Mouse (Mus musculus): ENCODE measurements around the gene Cnot3.
"Not testable (repeated sequence)": the region's sequence is repeated elsewhere in the genome, so short reads cannot be mapped to it uniquely, and the experiment has no call there.

The Cnot3 gene

GRCm38 (mm10) chr7:3674507-3675227 lies 29.6 kb downstream of the Cnot3 start:
- CTCF ChIA-PET: interaction anchor here (0.6 to 2.0 kb wide), 11 partner anchors 9 to 796 kb away, joined by 3 to 11 read pairs (median 5); partner anchors contain the start of genes Mboat7 (in 3 of the 4), Tsen34 (in 3 of the 4) and Leng1 (in 2 of the 4)
- POLR2A ChIA-PET: interaction anchor here (0.6 to 11.1 kb wide), 18 partner anchors 8 to 327 kb away, joined by 3 to 172 read pairs (median 5); partner anchors contain the start of genes Leng1 (in 4 of the 4), Tsen34 (in 3 of the 4), Mboat7 (in 2 of the 4) and Cnot3 (in 1 of the 4)

- POLR2A ChIA-PET: interaction anchor here (0.6 to 11.1 kb wide), 20 partner anchors 9 to 1138 kb away, joined by 3 to 172 read pairs (median 5); partner anchors contain the start of genes Leng1 (in 3 of the 4), Tsen34 (in 3 of the 4), Mboat7 (in 2 of the 4) and Cnot3 (in 1 of the 4)
These were observed 30.1 kb downstream of the Cnot3 start for GRCm38 (mm10) chr7:3675228-3675548.

GRCm38 (mm10) chr7:3676371-3676770 lies 31.3 kb downstream of the Cnot3 start:
- POLR2A ChIA-PET: interaction anchor here in 3 of 4 experiments (1.2 to 11.1 kb wide), 14 partner anchors 10 to 59 kb away, joined by 3 to 172 read pairs (median 13); partner anchors contain the start of genes Cnot3 (in 3 of the 3), Leng1 (in 2 of the 3), Mboat7 (in 2 of the 3) and Tsen34 (in 2 of the 3)
- CTCF ChIA-PET: interaction anchor here in 3 of 4 experiments (0.5 to 1.5 kb wide), 5 partner anchors 10 to 795 kb away, joined by 3 to 4 read pairs (median 3); partner anchors contain the start of gene Cnot3 (in 1 of the 3)

More at GRCm38 (mm10) chr7:3675228-3675548, 30.1 kb downstream of the Cnot3 start:
- CTCF ChIA-PET: interaction anchor here in 3 of 4 experiments (0.6 to 2.0 kb wide), 10 partner anchors 8 to 852 kb away, joined by 3 to 11 read pairs (median 4); partner anchors contain the start of genes Mboat7 (in 2 of the 3) and Tsen34 (in 2 of the 3)

- CTCF ChIA-PET: interaction anchor here in 2 of 4 experiments (0.9 to 1.5 kb wide), 5 partner anchors 13 to 750 kb away, joined by 3 to 7 read pairs (median 3); partner anchors contain the start of genes Cnot3 (in 1 of the 2) and Tsen34 (in 1 of the 2)
- POLR2A ChIA-PET: interaction anchor here (0.6 to 11.1 kb wide), 20 partner anchors 11 to 203 kb away, joined by 3 to 172 read pairs (median 4); partner anchors contain the start of genes Cnot3 (in 3 of the 4), Leng1 (in 3 of the 4), Mboat7 (in 3 of the 4) and Tsen34 (in 3 of the 4)
These were observed 32.3 kb downstream of the Cnot3 start, which contains the start of gene Tmc4 for GRCm38 (mm10) chr7:3677342-3677741. TSS of gene Tmc4 (minus strand) at chr7:3677553.

- CTCF ChIA-PET: interaction anchor here in 2 of 4 experiments (1.0 to 1.1 kb wide), 2 partner anchors 9 to 12 kb away, joined by 3 read pairs; no protein-coding TSS in a partner anchor
- POLR2A ChIA-PET: interaction anchor here (0.6 to 18.6 kb wide), 20 partner anchors 9 to 787 kb away, joined by 3 to 650 read pairs (median 6); partner anchors contain the start of genes Mboat7 (in 4 of the 4), Tsen34 (in 3 of the 4), Leng1 (in 2 of the 4) and Cnot3 (in 1 of the 4)
These were observed 39.0 kb downstream of the Cnot3 start for GRCm38 (mm10) chr7:3683908-3684550.

DNA sequence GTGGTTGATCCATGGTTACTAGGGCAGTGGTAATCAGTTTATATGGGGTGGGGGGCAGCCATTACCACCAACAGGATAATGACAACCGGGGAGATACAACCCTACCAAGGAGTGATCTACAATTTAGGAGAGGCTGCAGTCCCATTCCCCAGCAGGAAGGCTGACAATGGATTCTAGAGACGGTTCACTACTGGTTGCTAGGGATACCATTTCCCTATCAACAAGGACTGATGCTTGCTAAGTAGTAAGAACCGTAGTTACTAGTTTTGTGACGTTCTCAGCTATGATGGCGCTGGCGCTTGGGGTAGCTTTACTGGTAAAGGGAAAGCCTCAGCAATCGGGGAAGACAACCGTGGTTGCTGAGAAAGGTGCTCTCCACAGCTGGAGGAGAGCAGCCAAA lies 39.6 kb downstream of the Cnot3 start:
- ChIA-PET CTCF (interaction anchor here in 1 of 4 experiments (1.1 kb wide), 1 partner anchor 13 kb away, joined by 3 read pairs; no protein-coding TSS in a partner anchor), POLR2A (interaction anchor here (0.6 to 18.6 kb wide), 17 partner anchors 8 to 786 kb away, joined by 3 to 650 read pairs (median 6); partner anchors contain the start of genes Mboat7 (in 3 of the 4), Tsen34 (in 3 of the 4), Cnot3 (in 1 of the 4) and Leng1 (in 1 of the 4))

GRCm38 (mm10) chr7:3685400-3686187 lies 40.5 kb downstream of the Cnot3 start:
- CTCF ChIA-PET: interaction anchor here in 1 of 4 experiments (1.0 kb wide), 1 partner anchor 10 kb away, joined by 3 read pairs; no protein-coding TSS in a partner anchor
- POLR2A ChIA-PET: interaction anchor here (0.6 to 18.6 kb wide), 22 partner anchors 7 to 69 kb away, joined by 3 to 650 read pairs (median 4); partner anchors contain the start of genes Mboat7 (in 3 of the 4), Tsen34 (in 3 of the 4), Cnot3 (in 2 of the 4) and Leng1 (in 1 of the 4)

DNA sequence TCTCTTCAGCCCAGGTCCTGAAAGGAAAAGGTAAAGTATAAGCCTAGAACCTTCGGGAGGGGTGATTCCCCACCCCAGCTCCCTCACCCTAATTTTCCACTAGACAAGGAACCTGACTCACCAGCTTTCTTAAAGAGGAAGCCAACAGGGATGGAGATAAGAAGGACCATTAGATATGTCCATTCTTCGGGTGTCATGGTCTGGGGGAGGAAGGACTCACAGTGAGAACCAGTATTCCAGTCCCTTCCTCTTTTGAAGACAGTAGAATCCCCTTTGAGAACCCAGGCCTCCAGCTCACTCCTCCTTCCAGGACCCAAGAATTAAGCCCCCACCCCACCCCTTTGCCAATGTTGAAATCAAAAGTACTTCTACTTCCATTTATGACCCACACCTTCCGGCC lies 46.9 kb downstream of the Cnot3 start:
- ChIA-PET POLR2A (interaction anchor here (0.5 to 18.6 kb wide), 57 partner anchors 7 to 1061 kb away, joined by 3 to 650 read pairs (median 10); partner anchors contain the start of genes Cnot3 (in 3 of the 4), Leng1 (in 3 of the 4), Prpf31 (in 3 of the 4) and Rps9 (in 3 of the 4)), CTCF (interaction anchor here (0.6 to 2.3 kb wide), 10 partner anchors 12 to 735 kb away, joined by 3 to 11 read pairs (median 6); partner anchors contain the start of genes Ndufa3 (in 1 of the 4) and Oscar (in 1 of the 4))

GRCm38 (mm10) chr7:3692382-3692986 lies 47.4 kb downstream of the Cnot3 start, which contains the start of gene Tsen34:
TSS of gene Tsen34 (plus strand) at chr7:3692863.
- POLR2A ChIA-PET: interaction anchor here (0.5 to 18.6 kb wide), 163 partner anchors 8 to 1345 kb away, joined by 3 to 650 read pairs (median 5); partner anchors contain the start of genes Leng1 (in 4 of the 4), Cnot3 (in 3 of the 4), Leng9 (in 3 of the 4) and Ndufa3 (in 3 of the 4)

DNA sequence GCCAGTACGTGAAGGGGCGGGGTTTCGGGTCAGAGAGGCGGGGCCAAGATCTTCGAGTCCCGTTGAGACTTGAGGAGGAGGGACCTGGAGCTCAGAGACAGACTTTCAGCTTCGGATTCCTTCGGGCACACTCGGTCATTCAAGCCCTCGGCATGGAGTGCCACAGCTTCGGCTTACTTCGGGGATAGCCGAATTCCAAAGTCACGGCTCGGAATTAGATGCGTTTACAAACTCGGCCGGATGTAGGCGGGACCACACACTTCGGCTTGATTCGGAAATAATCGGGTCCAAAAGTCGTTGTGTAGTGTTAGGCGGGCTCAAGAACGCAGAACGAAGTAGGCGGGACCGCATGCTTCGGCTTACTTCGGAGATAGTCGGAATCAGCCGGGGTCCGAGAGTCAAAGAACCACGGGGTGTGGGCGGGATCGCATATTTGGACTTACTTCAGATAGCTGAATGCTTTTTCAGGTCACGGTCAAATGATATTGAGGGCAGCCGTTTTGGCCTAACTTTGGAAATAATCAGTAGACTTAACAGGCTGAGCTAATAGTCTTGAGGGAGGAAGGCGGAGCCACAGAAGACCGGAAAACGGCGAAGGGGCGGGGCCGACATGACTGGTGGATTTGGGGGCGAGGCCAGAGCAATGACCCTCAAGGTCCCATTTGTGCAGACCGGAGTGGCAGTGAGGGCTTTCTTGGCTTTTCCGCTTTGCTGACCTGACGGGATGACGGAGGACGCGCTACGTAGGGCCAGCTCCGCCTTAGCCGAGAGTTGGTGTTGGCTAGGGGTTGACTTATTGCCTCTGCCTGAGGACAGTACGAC lies 48.1 kb downstream of the Cnot3 start, which contains the start of gene Mboat7:
Gene Mboat7 (minus strand): TSS at position 537 of the 822 bp plus-strand sequence.
- ChIA-PET CTCF (interaction anchor here (0.5 to 2.3 kb wide), 20 partner anchors 12 to 833 kb away, joined by 3 to 11 read pairs (median 4); partner anchors contain the start of genes Ndufa3 (in 3 of the 4) and Oscar (in 1 of the 4)), POLR2A (interaction anchor here (0.6 to 18.6 kb wide), 180 partner anchors 9 to 1345 kb away, joined by 3 to 650 read pairs (median 5); partner anchors contain the start of genes Leng1 (in 4 of the 4), Cnot3 (in 3 of the 4), Leng8 (in 3 of the 4) and Leng9 (in 3 of the 4))

More at GRCm38 (mm10) chr7:3692382-3692986, 47.4 kb downstream of the Cnot3 start, which contains the start of gene Tsen34:
- CTCF ChIA-PET: interaction anchor here (0.5 to 2.3 kb wide), 18 partner anchors 13 to 834 kb away, joined by 3 to 11 read pairs (median 4); partner anchors contain the start of genes Ndufa3 (in 3 of the 4) and Oscar (in 1 of the 4)

GRCm38 (mm10) chr7:3693809-3694075 lies 48.7 kb downstream of the Cnot3 start:
- ChIA-PET CTCF (interaction anchor here (0.5 to 2.3 kb wide), 11 partner anchors 19 to 816 kb away, joined by 4 to 11 read pairs (median 6); partner anchors contain the start of genes Ndufa3 (in 3 of the 4) and Oscar (in 1 of the 4)), POLR2A (interaction anchor here (0.5 to 18.6 kb wide), 121 partner anchors 8 to 1344 kb away, joined by 3 to 650 read pairs (median 7); partner anchors contain the start of genes Leng1 (in 4 of the 4), Cnot3 (in 3 of the 4), Leng8 (in 3 of the 4) and Ndufa3 (in 3 of the 4))

GRCm38 (mm10) chr7:3694076-3694948 lies 49.2 kb downstream of the Cnot3 start:
- CTCF ChIA-PET: interaction anchor here in 2 of 4 experiments (0.5 to 2.3 kb wide), 2 partner anchors 27 to 287 kb away, joined by 4 to 7 read pairs; no protein-coding TSS in a partner anchor

GRCm38 (mm10) chr7:3694949-3695305 lies 49.9 kb downstream of the Cnot3 start:
- POLR2A ChIA-PET: interaction anchor here in 3 of 4 experiments (0.8 to 18.6 kb wide), 18 partner anchors 9 to 442 kb away, joined by 3 to 650 read pairs (median 39); partner anchors contain the start of genes Cnot3 (in 3 of the 3), Leng1 (in 3 of the 3), Rps9 (in 3 of the 3) and Leng8 (in 1 of the 3)
- CTCF ChIA-PET: not testable (repeated sequence)

More at GRCm38 (mm10) chr7:3694076-3694948, 49.2 kb downstream of the Cnot3 start:
- POLR2A ChIA-PET: interaction anchor here (0.5 to 18.6 kb wide), 83 partner anchors 8 to 1319 kb away, joined by 3 to 650 read pairs (median 8); partner anchors contain the start of genes Cnot3 (in 3 of the 4), Leng1 (in 3 of the 4), Ndufa3 (in 3 of the 4) and Rps9 (in 3 of the 4)
